Mouse (Mus musculus) cerebellum, postnatal 10 days (tissue): ENCODE results near the gene Fbxl3.
A peak's percentile ranks its signal among the peaks of the same experiment; 100 is the strongest.

Experiments
- DNase-seq, 2 experiments: peaks; one replicate each; pipeline ENCODE4 v3.0.0; 2021; ENCODE audit warnings: mixed read lengths in 2 of 2

Fbxl3 gene

GRCm38 (mm10) chr14:103079209-103079977, 20.0 kb downstream of the Fbxl3 start:
- peak; percentile 81 to 87 for DNase-seq

GRCm38 (mm10) chr14:103078006-103078912, 21.1 kb downstream of the Fbxl3 start:
- DNase-seq = peak; percentile 20 to 43

- DNase-seq = no peak
These were observed 21.9 kb downstream of the Fbxl3 start for GRCm38 (mm10) chr14:103077272-103078005.

DNA sequence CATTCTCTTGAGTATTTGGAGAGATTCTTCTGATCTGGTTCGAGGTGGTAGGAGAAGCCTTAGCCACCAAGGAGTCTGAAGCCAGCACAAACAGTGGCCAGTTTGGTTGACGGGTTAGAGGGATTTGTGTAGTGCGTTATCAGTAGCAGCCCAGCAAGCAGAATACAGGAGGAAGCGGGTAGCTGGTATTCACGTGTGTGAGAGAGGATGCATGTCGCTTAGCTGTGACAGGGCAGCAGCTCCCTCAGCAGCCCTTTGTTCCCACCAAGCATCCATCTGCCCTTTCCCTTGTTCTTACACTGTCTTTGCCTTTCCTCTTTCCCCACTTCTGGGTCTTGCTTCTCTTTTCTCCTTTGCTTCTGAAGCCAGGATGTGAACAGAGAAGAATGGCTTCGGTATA, 24.2 kb downstream of the Fbxl3 start:
- DNase-seq = no peak

- DNase-seq = no peak
These were observed 25.5 kb downstream of the Fbxl3 start for GRCm38 (mm10) chr14:103073825-103074224.

GRCm38 (mm10) chr14:103072731-103073130, 26.6 kb downstream of the Fbxl3 start:
- DNase-seq = no peak

- DNase-seq = no peak
These were observed 27.9 kb downstream of the Fbxl3 start for GRCm38 (mm10) chr14:103071471-103071870.

DNA sequence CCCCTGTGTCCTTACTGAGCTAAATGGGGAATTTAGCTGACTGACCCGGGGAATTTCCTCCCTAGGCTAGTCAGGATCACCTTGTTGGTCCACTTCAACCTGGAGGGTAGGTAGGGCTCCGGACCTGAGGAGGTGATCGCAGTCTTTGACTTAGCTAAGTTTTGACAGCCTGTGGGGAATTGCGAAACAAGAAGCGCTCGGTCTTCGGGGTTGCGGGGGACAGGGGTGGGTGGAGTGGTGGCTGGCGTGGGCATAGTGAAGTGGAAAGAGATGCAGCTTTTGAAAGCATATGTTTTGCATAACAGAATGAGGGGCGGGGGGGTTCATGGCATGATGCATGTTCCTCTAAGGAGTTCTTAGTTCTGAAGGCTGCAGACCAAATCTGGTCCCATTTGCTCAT, 28.6 kb downstream of the Fbxl3 start:
- peak; percentile 33 to 37 for DNase-seq

GRCm38 (mm10) chr14:103069864-103070611, 29.3 kb downstream of the Fbxl3 start, which contains the start of gene Cln5:
Gene Cln5 (plus strand): TSS chr14:103070216.
- DNase-seq = peak; percentile 96 to 97

DNA sequence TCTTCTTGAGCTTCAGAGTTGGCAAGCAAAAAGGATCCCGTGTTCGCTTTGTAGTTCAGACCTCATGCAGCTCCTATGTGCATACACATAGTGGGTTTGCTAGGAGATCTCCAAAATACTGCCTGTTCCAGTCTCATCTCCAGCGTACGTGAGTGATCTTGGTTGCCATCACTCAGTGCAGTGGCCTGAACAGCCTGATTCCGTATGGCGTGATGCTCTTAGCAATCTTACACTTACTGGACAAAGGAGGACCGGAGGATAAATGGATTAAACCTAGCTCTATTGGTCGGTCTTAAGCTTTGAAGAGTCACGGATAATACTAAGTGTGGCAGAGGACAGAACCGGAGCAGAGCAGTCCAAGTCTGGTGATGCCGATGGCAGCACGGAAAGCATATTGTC, 29.9 kb downstream of the Fbxl3 start:
- no peak for DNase-seq

GRCm38 (mm10) chr14:103065294-103066167, 33.8 kb downstream of the Fbxl3 start:
- DNase-seq = peak; percentile 88 to 89

GRCm38 (mm10) chr14:103059495-103059894, 39.9 kb downstream of the Fbxl3 start:
- no peak for DNase-seq

GRCm38 (mm10) chr14:103058998-103059397, 40.4 kb downstream of the Fbxl3 start:
- DNase-seq = no peak

GRCm38 (mm10) chr14:103056601-103057000, 42.8 kb downstream of the Fbxl3 start:
- no peak for DNase-seq

DNA sequence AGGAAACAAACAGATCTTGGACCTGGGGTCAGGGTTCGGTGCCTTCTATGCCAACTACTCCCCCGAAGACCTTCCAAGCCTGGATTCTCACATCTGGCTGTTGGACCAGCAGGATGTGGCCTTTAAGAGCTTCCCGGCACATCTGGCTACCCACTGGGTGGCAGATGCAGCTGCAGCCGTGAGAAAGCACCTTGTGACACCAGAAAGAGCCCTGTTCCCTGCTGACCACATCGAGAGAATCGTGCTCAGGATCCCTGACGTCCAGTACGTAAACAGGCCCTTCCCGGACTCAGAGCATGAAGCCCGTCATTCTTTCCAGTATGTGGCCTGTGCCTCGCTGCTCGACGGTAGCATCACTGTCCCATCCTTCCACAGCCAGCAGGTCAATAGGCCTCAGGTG, 44.6 kb downstream of the Fbxl3 start:
- DNase-seq = no peak

DNA sequence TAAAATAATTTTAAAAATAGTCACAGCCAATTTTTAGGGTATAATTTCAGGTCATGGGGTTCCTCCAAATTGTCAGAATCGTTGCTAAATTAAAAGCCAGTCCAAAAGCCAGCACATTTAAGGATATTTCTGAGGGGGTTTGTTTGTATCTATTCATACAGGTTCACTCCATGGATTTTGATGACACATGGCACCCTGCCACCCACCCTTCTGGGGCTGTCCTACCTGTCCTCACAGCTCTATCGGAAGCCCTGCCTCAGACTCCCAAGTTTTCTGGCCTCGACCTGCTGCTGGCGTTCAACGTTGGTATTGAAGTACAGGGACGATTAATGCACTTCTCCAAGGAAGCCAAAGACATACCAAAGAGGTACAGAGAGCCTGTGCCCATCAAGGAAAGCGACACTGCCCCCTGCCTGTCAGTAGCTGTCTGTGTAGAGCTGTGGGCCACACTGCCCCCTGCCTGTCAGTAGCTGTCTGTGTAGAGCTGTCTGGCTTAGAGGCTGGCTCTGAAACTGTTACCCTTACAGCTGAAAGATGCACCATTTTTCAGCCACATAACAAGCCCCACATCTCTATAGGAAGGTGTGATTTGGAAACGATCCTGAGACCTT, 48.1 kb downstream of the Fbxl3 start:
- peak; percentile 86 to 89 for DNase-seq

DNA sequence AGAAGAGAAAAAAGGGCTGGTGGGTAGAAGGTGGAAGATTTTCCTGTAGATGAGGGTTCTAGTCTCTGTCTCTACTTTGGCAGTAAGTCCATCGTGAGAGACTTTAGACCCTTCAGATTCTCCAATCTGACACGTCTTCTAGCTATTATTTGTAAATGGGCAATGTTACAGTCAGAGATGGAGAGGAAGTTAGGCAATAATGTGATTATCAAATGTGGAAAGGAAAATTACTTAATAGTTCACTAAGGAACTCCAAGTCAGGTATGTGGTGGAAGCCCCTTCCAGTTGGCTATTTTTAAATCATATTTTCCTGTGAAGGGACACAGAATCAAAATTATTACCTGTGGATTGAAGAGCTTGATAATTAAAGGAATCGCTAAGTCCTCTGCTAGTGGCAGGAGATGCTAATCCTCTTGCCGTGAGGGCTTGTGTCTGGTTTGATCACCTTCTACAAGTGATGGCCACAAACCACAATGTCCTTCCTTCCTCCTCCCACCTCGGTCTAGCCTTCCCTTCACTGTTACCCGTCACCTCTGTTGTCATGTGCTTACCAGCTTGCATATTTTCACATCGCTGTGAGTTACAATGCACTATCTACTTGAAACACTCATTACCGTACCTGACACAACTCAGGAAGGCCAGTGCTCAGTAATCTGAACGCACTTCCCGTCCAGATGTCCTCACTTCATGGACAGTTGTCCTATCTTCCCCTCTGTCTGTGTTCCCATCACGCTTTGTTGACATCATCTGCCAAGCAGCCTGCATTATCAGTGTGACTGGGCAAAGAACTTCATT, 50.9 kb downstream of the Fbxl3 start:
- DNase-seq = no peak

DNA sequence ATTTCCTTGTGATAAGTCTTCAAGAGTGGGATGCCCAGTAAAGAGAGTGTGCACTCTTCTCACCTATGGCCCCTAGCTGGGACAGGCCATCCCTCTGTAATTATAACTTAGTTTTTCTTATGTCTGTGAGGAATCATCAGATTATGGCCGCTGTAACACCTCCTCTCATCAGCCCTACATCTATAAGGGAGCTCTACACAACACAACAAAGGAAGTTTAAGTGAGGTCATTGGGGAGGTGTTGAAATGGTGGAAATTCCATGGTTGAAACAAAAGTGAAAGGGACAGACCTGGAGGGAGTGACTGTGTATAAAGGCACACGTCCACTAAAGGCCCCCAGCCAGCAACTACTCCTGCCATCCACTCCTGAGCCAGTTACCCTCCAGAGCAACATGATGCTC, 52.7 kb downstream of the Fbxl3 start, which contains the start of gene Acod1:
Acod1 (plus strand) TSS at position 301 of the 400 bp plus-strand sequence.
- DNase-seq = no peak

- no peak for DNase-seq
These were observed 62.4 kb downstream of the Fbxl3 start for GRCm38 (mm10) chr14:103037016-103037415.

DNA sequence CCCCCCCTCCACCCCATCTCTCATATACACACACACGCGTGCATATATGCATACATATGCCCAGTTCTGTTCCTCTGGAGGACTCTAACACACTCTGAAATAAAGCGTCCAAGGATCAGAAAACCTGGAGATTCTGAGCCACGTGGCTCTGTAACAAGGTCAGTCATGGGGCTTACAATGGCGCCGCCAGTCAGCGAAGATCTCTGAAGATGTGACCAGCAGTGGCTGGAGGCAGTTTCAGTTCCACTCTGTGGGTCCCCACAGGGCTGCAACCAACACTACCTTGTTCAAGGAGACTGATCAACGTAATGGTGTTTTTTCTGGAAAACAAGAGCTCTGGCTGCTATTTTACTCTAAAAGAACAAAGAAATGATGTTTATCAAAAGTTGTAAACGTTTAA, 65.3 kb downstream of the Fbxl3 start:
- DNase-seq = no peak
